In the genomic region with DNA sequence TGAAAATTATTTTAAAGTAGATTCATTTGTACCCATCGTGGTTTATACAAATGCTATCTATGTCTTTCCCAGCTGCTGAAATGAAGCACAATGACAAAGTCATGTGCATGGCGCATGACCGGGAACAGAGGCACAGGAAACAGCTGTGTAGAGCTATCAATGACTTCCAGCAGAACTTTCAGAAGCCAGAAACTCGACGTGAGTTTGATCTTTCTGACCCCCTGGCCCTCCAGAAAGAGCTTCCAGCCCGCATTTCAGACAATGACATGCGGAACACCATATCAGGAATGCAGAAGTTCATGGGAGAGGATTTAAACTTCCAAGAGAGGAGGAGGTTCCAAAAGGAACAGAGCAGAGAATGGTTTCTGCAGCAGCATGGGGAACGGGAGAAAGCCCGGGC, we compare ENCODE assay signal across 31 mouse cellular contexts. TPM values are rescaled to one million over a fixed set of nuclear protein-coding genes. Genes with fewer than 3 reads are reported as not detected.
DNase-seq lines count a peak whose midpoint lies in the region; ATAC-seq lines count a peak whose summit lies in the region.
"Had no signal": no experiment of that assay in that cellular context is flagged by ENCODE, and none has a peak within 500 bp of the region (broad histone marks: within the 10 kb centered on the region; RNA-seq: fewer than 3 reads in every experiment).

No protein-coding gene starts in this region.

- DNase-seq in embryonic facial prominence, embryonic 14.5 days (ENCODE audit: low spot score), result peak; percentile 23
- DNase-seq in embryonic facial prominence, embryonic 10.5 days (ENCODE audit: low spot score), result no peak
- peak; percentile 73 for DNase-seq in heart, embryonic 10.5 days (ENCODE audit: low spot score)
- DNase-seq in heart, adult 18-20 months, result no peak
- DNase-seq in midbrain, embryonic 11.5 days (ENCODE audit: low spot score, missing footprints), result peak; percentile 41
- peak; percentile 13 for DNase-seq in mesoderm, embryonic 11.5 days (ENCODE audit: low read depth, low spot score)
- DNase-seq: adrenal gland, adult 8-10 months; adrenal gland, postnatal 25 days; cerebellum, adult 18-20 months; cerebellum, adult 9-10 months; cerebellum, postnatal 14 days; gastrocnemius, adult 2 months; gastrocnemius, postnatal 25 days; heart, postnatal 14 days; heart, postnatal 4 days had no signal

- no peak overlapping the region for H3K4me2 ChIP-seq in embryonic facial prominence, embryonic 14.5 days (ENCODE audit: low read depth, low read length)
- H3K4me2 ChIP-seq in midbrain, embryonic 11.5 days, result no peak overlapping the region
- H3K4me2 ChIP-seq in midbrain, embryonic 13.5 days (replicated peaks), result no peak overlapping the region
- H3K4me2 ChIP-seq: embryonic facial prominence, embryonic 13.5 days; forebrain, embryonic 13.5 days; heart, embryonic 13.5 days; hindbrain, embryonic 14.5 days had no signal

- no peak overlapping the region for H3K9ac ChIP-seq in embryonic facial prominence, embryonic 14.5 days (ENCODE audit: low read depth, low read length)
- no peak overlapping the region for H3K9ac ChIP-seq in midbrain, embryonic 11.5 days (ENCODE audit: low read length)
- H3K9ac ChIP-seq in midbrain, embryonic 13.5 days (replicated peaks), result no peak overlapping the region
- H3K9ac ChIP-seq: embryonic facial prominence, embryonic 13.5 days; forebrain, embryonic 13.5 days; heart, embryonic 13.5 days; hindbrain, embryonic 14.5 days had no signal

- H3K27ac ChIP-seq in embryonic facial prominence, embryonic 14.5 days (replicated peaks; ENCODE audit: low read depth, low read length), result no peak overlapping the region
- H3K27ac ChIP-seq in embryonic facial prominence, embryonic 10.5 days (replicated peaks), result no peak overlapping the region
- no peak overlapping the region for H3K27ac ChIP-seq in heart, embryonic 10.5 days
- H3K27ac ChIP-seq in midbrain, embryonic 11.5 days (ENCODE audit: low read depth, low read length), result no peak overlapping the region
- H3K27ac ChIP-seq in midbrain, embryonic 13.5 days, result no peak overlapping the region
- H3K27ac ChIP-seq: embryonic facial prominence, embryonic 13.5 days; forebrain, embryonic 10.5 days; forebrain, embryonic 13.5 days; gastrocnemius, adult 2 months; heart, embryonic 13.5 days; hindbrain, embryonic 14.5 days; hindbrain, postnatal 0 days had no signal

- no peak for ATAC-seq in embryonic facial prominence, embryonic 14.5 days (ENCODE audit: low read depth)
- ATAC-seq in midbrain, embryonic 11.5 days (ENCODE audit: low FRiP score), result no peak
- ATAC-seq in midbrain, embryonic 13.5 days, result no peak
- ATAC-seq in megakaryocyte, adult 5-6 weeks (ENCODE audit: poor library complexity, severe bottlenecking), result no peak
- ATAC-seq: activated CD4-positive, CD25-positive, alpha-beta regulatory T cell, adult 4 months; CD4-positive, CD25-positive, alpha-beta regulatory T cell, adult 4 months; forebrain, embryonic 13.5 days; forebrain, embryonic 16.5 days; hindbrain, postnatal 0 days; inflammation-experienced regulatory T-cells, adult 6 months; intestine, embryonic 16.5 days had no signal

- WGBS in embryonic facial prominence, embryonic 14.5 days, result 31% methylated on average over 9 of the region's 9 CpGs
- WGBS in embryonic facial prominence, embryonic 10.5 days, result 41% methylated on average over 9 of the region's 9 CpGs
- WGBS in heart, embryonic 10.5 days, result 47% methylated on average over 9 of the region's 9 CpGs
- 43% methylated on average over 9 of the region's 9 CpGs for WGBS in midbrain, embryonic 11.5 days
- WGBS in midbrain, embryonic 13.5 days, result 38% methylated on average over 9 of the region's 9 CpGs

- no peak overlapping the region for H3K4me3 ChIP-seq in embryonic facial prominence, embryonic 14.5 days (ENCODE audit: low read depth, low read length)
- H3K4me3 ChIP-seq in embryonic facial prominence, embryonic 10.5 days, result no peak overlapping the region
- H3K4me3 ChIP-seq in heart, embryonic 10.5 days, result no peak overlapping the region
- no peak overlapping the region for H3K4me3 ChIP-seq in midbrain, embryonic 11.5 days (ENCODE audit: low read depth, low read length)
- no peak overlapping the region for H3K4me3 ChIP-seq in midbrain, embryonic 13.5 days (replicated peaks)
- H3K4me3 ChIP-seq: embryonic facial prominence, embryonic 13.5 days; forebrain, embryonic 10.5 days; forebrain, embryonic 13.5 days; gastrocnemius, adult 2 months; heart, embryonic 13.5 days had no signal

- H3K9me3 ChIP-seq in embryonic facial prominence, embryonic 14.5 days (ENCODE audit: control insufficient read depth, low read length), result no peaks in the 10 kb centered on the region
- peaks cover 9% of the 10 kb centered on the region for H3K9me3 ChIP-seq in embryonic facial prominence, embryonic 10.5 days
- peaks cover 5% of the 10 kb centered on the region; the same call in 1 of the 2 replicates for H3K9me3 ChIP-seq in heart, embryonic 10.5 days
- no peaks in the 10 kb centered on the region for H3K9me3 ChIP-seq in midbrain, embryonic 11.5 days (ENCODE audit: control insufficient read depth, low read length)
- no peaks in the 10 kb centered on the region for H3K9me3 ChIP-seq in midbrain, embryonic 13.5 days
- H3K9me3 ChIP-seq: forebrain, embryonic 13.5 days; heart, embryonic 13.5 days had no signal

- H3K36me3 ChIP-seq in embryonic facial prominence, embryonic 14.5 days (ENCODE audit: control insufficient read depth, insufficient read depth, low read length), result no peaks in the 10 kb centered on the region
- no peaks in the 10 kb centered on the region for H3K36me3 ChIP-seq in embryonic facial prominence, embryonic 10.5 days (replicated peaks)
- no peaks in the 10 kb centered on the region for H3K36me3 ChIP-seq in heart, embryonic 10.5 days
- H3K36me3 ChIP-seq in midbrain, embryonic 11.5 days (ENCODE audit: control insufficient read depth, insufficient read depth, low read length), result no peaks in the 10 kb centered on the region
- H3K36me3 ChIP-seq in midbrain, embryonic 13.5 days, result no peaks in the 10 kb centered on the region
- H3K36me3 ChIP-seq: embryonic facial prominence, embryonic 13.5 days; forebrain, embryonic 10.5 days; heart, embryonic 13.5 days had no signal

- H3K4me1 ChIP-seq in embryonic facial prominence, embryonic 14.5 days (ENCODE audit: control insufficient read depth, insufficient read depth, low read length), result peaks cover 10% of the 10 kb centered on the region
- H3K4me1 ChIP-seq in embryonic facial prominence, embryonic 10.5 days, result peaks cover 23% of the 10 kb centered on the region
- H3K4me1 ChIP-seq in heart, embryonic 10.5 days, result peaks cover 10% of the 10 kb centered on the region
- 0 out of 2 replicates have a peak, but pooled peaks cover 5% of the 10 kb centered on the region for H3K4me1 ChIP-seq in midbrain, embryonic 11.5 days (ENCODE audit: control insufficient read depth, insufficient read depth, low read length)
- H3K4me1 ChIP-seq in midbrain, embryonic 13.5 days (replicated peaks), result peaks cover 10% of the 10 kb centered on the region

- no peaks in the 10 kb centered on the region for H3K27me3 ChIP-seq in embryonic facial prominence, embryonic 14.5 days (replicated peaks; ENCODE audit: control insufficient read depth, insufficient read depth, low read length)
- peaks cover 30% of the 10 kb centered on the region for H3K27me3 ChIP-seq in embryonic facial prominence, embryonic 10.5 days (replicated peaks; ENCODE audit: low read depth, poor library complexity, severe bottlenecking)
- H3K27me3 ChIP-seq in heart, embryonic 10.5 days (ENCODE audit: insufficient read depth, poor library complexity, severe bottlenecking), result peaks cover 63% of the 10 kb centered on the region
- peaks cover 8% of the 10 kb centered on the region for H3K27me3 ChIP-seq in midbrain, embryonic 11.5 days (ENCODE audit: control insufficient read depth, insufficient read depth, low read length)
- peaks cover 13% of the 10 kb centered on the region for H3K27me3 ChIP-seq in midbrain, embryonic 13.5 days
- H3K27me3 ChIP-seq: embryonic facial prominence, embryonic 13.5 days; forebrain, embryonic 13.5 days had no signal

RNA-seq across cellular contexts. Expression of gene Ribc2, which starts 3.3 kb away (rescaled TPM):
- polyA plus RNA-seq in embryonic facial prominence, embryonic 14.5 days (2014; fragmentation: Nextera tagmentation; extraction: Ambion mirVana), result 0.67 and 0.69 TPM in 2 replicates
- 0.43 and 0.70 TPM in 2 replicates for polyA plus RNA-seq in embryonic facial prominence, embryonic 10.5 days (2016; fragmentation: Nextera tagmentation; extraction: Ambion mirVana)
- 0.15 TPM in 1 of 2 replicates, not detected in the other for polyA plus RNA-seq in heart, embryonic 10.5 days (2016; fragmentation: Nextera tagmentation; extraction: Ambion mirVana)
- total RNA-seq in heart, adult 18-20 months (2021), result not detected
- polyA plus RNA-seq in midbrain, embryonic 11.5 days (2014; fragmentation: Nextera tagmentation; extraction: Ambion mirVana), result 0.44 and 0.82 TPM in 2 replicates
- 0.43 and 0.62 TPM in 2 replicates for polyA plus RNA-seq in midbrain, embryonic 13.5 days (2015; fragmentation: Nextera tagmentation; extraction: Ambion mirVana)
- not detected in 2 replicates for total RNA-seq in megakaryocyte, adult 5-6 weeks (2015)
- not detected in 2 replicates for total RNA-seq in megakaryocyte, adult 5-6 weeks (2017)
- total RNA-seq: adrenal gland, postnatal 25 days; gastrocnemius, adult 2 months; gastrocnemius, postnatal 25 days; heart, adult 8-10 months; heart, postnatal 14 days; heart, postnatal 4 days had no signal
- polyA plus RNA-seq: activated CD4-positive, CD25-positive, alpha-beta regulatory T cell, adult 4 months; C2C12; CD4-positive, CD25-positive, alpha-beta regulatory T cell, adult 4 months; inflammation-experienced regulatory T-cells, adult 6 months had no signal

RNA-seq across cellular contexts. Expression of gene Smc1b, which starts 3.4 kb away (rescaled TPM):
- 0.17 and 0.30 TPM in 2 replicates for polyA plus RNA-seq in embryonic facial prominence, embryonic 14.5 days (2014; fragmentation: Nextera tagmentation; extraction: Ambion mirVana)
- 0.12 and 0.15 TPM in 2 replicates for polyA plus RNA-seq in embryonic facial prominence, embryonic 10.5 days (2016; fragmentation: Nextera tagmentation; extraction: Ambion mirVana)
- 0.11 and 0.20 TPM in 2 replicates for polyA plus RNA-seq in heart, embryonic 10.5 days (2016; fragmentation: Nextera tagmentation; extraction: Ambion mirVana)
- total RNA-seq in heart, adult 18-20 months (2021), result not detected
- polyA plus RNA-seq in midbrain, embryonic 11.5 days (2014; fragmentation: Nextera tagmentation; extraction: Ambion mirVana), result 0.11 and 0.34 TPM in 2 replicates
- 0.07 and 0.08 TPM in 2 replicates for polyA plus RNA-seq in midbrain, embryonic 13.5 days (2015; fragmentation: Nextera tagmentation; extraction: Ambion mirVana)
- not detected in 2 replicates for total RNA-seq in megakaryocyte, adult 5-6 weeks (2015)
- not detected in 2 replicates for total RNA-seq in megakaryocyte, adult 5-6 weeks (2017)
- total RNA-seq: adrenal gland, adult 8-10 months; adrenal gland, postnatal 25 days; gastrocnemius, adult 2 months; gastrocnemius, postnatal 25 days; heart, adult 8-10 months had no signal
- polyA plus RNA-seq: activated CD4-positive, CD25-positive, alpha-beta regulatory T cell, adult 4 months; gonadal fat pad, adult 2 months had no signal

Comparison
In these comparisons a context has a peak if more than half of its experiments do, and no peak if none do; other contexts are left out.
1. DNase-seq: peak in embryonic facial prominence, embryonic 14.5 days (single experiment), heart, embryonic 10.5 days (single experiment), midbrain, embryonic 11.5 days (single experiment) and mesoderm, embryonic 11.5 days (single experiment); none in embryonic facial prominence, embryonic 10.5 days (single experiment) and heart, adult 18-20 months (0 of 2).